Mouse (Mus musculus) activated CD4-positive, CD25-positive, alpha-beta regulatory T cell (primary cell): ENCODE measurements around the gene Obox1. TPM values are rescaled to one million over a fixed set of nuclear protein-coding genes. Genes with fewer than 3 reads are reported as not detected.

Experiments
- polyA plus RNA-seq, 2 experiments: library from polyadenylated mRNA; unstranded; fragments of 100-300 nt; shearing (Covaris generic); gene quantifications; one replicate each; pipeline ENCODE4 v1.2.1; 2017

Obox1 gene
- polyA plus RNA-seq, result under 1 TPM in 1 of 2 experiments, not detected in 1; 0.77 TPM

DNA sequence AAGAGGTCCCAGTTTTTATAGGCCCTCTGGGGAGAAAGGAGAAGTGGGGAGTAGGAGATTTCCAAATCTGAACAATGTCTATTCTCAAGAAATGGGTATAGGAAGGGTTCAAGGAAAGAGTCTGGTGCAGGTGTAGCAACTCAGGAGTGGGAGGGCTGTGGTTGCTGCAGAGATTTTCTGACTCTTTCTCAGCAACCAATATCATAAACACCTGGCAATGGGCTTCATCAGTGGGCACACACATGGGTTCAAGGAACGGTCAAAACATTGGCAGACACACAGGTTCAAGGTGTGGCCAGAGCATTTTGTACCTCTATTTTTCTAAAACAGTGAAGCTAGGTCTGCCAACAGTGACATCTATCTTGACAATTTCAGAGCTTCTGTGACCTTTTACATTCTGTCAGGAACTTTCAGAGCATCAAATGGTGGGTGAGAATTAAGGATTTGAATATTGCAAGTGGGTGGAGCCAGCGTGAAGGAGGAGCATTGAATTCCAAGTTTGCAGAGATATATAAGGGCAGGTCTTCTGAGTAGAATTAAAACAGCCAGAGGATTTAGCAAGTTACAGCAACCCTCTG lies at the start of gene Obox1, which contains the start of gene Obox2:
Obox1 (plus strand) TSS at position 528 of the 578 bp plus-strand sequence.
Obox2 (plus strand) TSS at position 301 of the 578 bp plus-strand sequence.

Other genes starting within 250 kb of the Obox1 start
- gene Obox2, start 227 bp upstream of the Obox1 start, polyA plus RNA-seq, result under 1 TPM in 1 of 2 experiments, not detected in 1; 0.18 TPM